Mouse (Mus musculus) megakaryocyte, embryonic 14.5 days (primary cell): Measurements from ENCODE around the gene Ccdc88a. TPM values are rescaled to one million over a fixed set of nuclear protein-coding genes. Genes with fewer than 3 reads are reported as not detected.
"Not testable (repeated sequence)": the region's sequence is repeated elsewhere in the genome, so short reads cannot be mapped to it uniquely, and the experiment has no call there.

Experiments used
- H3K27me3 ChIP-seq: replicated peaks from 2 replicates; pipeline ENCODE3; 2012; ENCODE audit warnings: inconsistent platforms
- H3K36me3 ChIP-seq: replicated peaks from 2 replicates; pipeline ENCODE3; 2012; ENCODE audit warnings: low read length, inconsistent platforms, mixed read lengths
- H3K4me1 ChIP-seq: 2 replicates; pipeline ENCODE4 v1.6.1; 2012; ENCODE audit warnings: inconsistent platforms
- H3K4me3 ChIP-seq: replicated peaks from 2 replicates; pipeline ENCODE3; 2012; ENCODE audit warnings: moderate library complexity, mild to moderate bottlenecking, inconsistent platforms
- H3K9me3 ChIP-seq: 2 replicates; pipeline ENCODE4 v1.6.1; 2012; ENCODE audit warnings: inconsistent platforms
- FLI1 ChIP-seq: IDR thresholded peaks from 2 replicates; pipeline ENCODE4 v1.6.1; 2012; ENCODE audit warnings: low read length, inconsistent platforms, mixed read lengths
- GATA1 ChIP-seq: IDR thresholded peaks from 3 replicates; pipeline ENCODE4 v1.6.1; 2012; ENCODE audit warnings: mixed read lengths, low read length, inconsistent platforms, borderline replicate concordance
- polyA plus RNA-seq: library from polyadenylated mRNA; stranded (reverse); fragments of >175 nt; gene quantifications from 2 replicates; pipeline ENCODE4 v1.2.3, GENCODE M21; 2012; ENCODE audit warnings: low replicate concordance; ENCODE audit not compliant: insufficient read depth

Gene Ccdc88a
- polyA plus RNA-seq, 1 experiment: 4.2 TPM

DNA sequence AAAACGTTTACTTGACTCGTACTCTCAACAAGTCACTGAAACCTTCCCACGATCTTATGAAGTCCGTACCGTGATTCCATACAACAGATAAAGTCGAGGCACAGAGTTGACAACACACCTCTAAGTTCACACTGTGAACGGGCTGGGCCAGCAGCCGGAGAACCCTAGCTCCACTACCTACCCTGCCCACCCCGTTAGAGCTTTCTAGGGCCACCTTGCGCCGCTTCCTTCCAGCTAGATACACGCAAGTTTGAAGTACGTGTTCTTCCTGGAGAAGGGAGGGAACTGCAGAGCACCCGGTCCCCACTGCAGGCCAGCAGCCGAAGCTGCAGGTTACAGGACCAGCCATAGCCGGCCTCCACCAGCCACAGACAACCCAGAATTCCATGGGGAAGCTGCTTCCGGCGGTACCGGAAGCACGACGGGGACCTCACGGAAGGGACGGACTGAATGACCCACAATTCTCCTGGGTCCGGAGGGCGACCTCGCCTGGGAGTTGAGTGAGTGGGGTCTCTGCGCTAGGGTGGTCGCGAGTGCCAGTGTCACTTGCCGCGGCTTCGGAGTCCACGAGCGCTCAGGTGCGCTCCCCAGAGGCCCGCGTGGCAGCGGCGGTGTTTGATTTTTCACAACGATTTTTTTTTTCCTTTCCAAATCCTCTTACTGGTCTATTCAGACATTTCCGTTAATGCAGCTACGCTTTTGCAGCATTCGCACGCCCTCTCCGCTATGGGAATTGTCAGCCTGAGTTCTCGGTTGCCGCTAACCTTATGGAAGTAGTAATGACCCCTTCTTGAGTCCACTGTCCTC, 152.7 kb downstream of the Ccdc88a start, which contains the start of gene Mtif2:
Mtif2 (plus strand) TSS at position 421 of the 807 bp plus-strand sequence.
- peaks cover 22% of the 10 kb centered on the region for H3K36me3 ChIP-seq
- no peaks in the 10 kb centered on the region for H3K9me3 ChIP-seq
- H3K27me3 ChIP-seq: no peaks in the 10 kb centered on the region
- TF ChIP-seq GATA1 (no peak), FLI1 (peak; percentile 50; the same call in 1 of the 2 replicates)
- peaks cover 35% of the 10 kb centered on the region for H3K4me1 ChIP-seq
- H3K4me3 ChIP-seq: peak within 1 kb of the TSS; percentile 92

- Histone ChIP-seq H3K4me1 (no peaks in the 10 kb centered on the region), H3K9me3 (no peaks in the 10 kb centered on the region), H3K4me3 (no peak overlapping the region), H3K36me3 (peaks cover 90% of the 10 kb centered on the region), H3K27me3 (no peaks in the 10 kb centered on the region)
- TF ChIP-seq GATA1 (no peak), FLI1 (no peak)
Measured at GRCm38 (mm10) chr11:29538201-29538600, 164.7 kb downstream of the Ccdc88a start.

DNA sequence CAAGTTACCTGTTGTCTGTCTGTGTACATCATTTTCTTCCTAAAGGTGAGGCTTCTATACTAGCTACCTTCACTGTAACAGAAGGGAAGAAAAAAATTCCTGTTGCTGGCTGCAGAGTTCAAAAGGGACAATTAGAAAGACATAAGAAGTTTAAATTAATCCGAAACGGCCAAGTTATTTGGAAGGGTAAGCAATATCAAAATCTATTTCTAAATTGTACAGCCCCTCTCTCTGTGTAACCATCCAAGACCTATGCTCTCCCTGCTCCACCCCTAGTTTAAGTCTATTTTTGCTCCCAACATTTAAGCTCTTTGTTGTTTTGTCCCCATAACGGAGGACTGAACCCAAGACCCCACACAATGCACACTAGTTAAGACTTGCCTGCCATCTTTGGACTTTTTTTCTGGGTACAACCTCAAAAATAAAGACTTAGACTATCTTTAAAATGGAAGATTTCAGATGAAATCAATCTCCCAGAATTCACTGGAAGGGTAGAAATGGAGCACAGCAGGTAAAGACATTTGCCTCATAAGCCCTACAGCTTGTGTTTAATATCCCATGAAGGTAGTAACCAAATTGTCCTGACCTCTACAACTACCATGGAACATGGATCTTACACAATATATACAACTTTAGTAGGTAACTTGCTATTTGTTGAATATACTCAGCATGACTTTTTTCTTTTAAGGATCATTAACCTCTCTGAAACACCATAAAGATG, 170.9 kb downstream of the Ccdc88a start:
- Histone ChIP-seq H3K4me1 (peaks cover 17% of the 10 kb centered on the region), H3K27me3 (no peaks in the 10 kb centered on the region), H3K4me3 (no peak overlapping the region), H3K36me3 (peaks cover 64% of the 10 kb centered on the region), H3K9me3 (no peaks in the 10 kb centered on the region)
- no peak for TF ChIP-seq GATA1
- TF ChIP-seq FLI1: no peak

- not testable (repeated sequence) for H3K27me3 ChIP-seq, H3K9me3 ChIP-seq, H3K4me3 ChIP-seq
- Histone ChIP-seq H3K4me1 (peaks cover 22% of the 10 kb centered on the region), H3K36me3 (peaks cover 56% of the 10 kb centered on the region)
Measured at GRCm38 (mm10) chr11:29545150-29545752, 171.8 kb downstream of the Ccdc88a start.

DNA sequence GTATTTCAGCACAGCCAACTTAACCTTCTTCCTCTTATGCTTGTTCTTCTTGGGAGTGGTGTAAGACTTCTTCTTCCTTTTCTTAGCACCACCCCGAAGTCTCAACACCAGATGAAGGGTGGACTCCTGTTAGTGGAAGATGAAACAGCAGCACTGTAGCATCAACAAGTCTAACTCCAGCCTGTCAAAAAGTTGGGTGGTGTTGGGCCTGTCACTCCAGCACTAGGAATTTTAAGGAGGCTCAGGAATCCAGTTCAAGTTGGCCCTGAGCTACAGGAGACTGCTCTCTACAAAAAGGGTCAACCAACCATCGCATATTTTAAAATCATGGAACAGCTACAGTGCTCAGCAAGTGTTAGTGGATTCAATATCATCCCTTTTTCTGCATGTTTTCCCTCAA, 172.8 kb downstream of the Ccdc88a start:
- H3K27me3 ChIP-seq, H3K9me3 ChIP-seq: not testable (repeated sequence)
- Histone ChIP-seq H3K4me1 (peaks cover 22% of the 10 kb centered on the region), H3K36me3 (peaks cover 45% of the 10 kb centered on the region), H3K4me3 (peak overlapping the region; percentile 97)

- TF ChIP-seq GATA1 (no peak), FLI1 (no peak)
- Histone ChIP-seq H3K27me3 (no peaks in the 10 kb centered on the region), H3K4me3 (peak overlapping the region; percentile 97), H3K9me3 (no peaks in the 10 kb centered on the region), H3K4me1 (peaks cover 22% of the 10 kb centered on the region), H3K36me3 (peaks cover 40% of the 10 kb centered on the region)
Measured at GRCm38 (mm10) chr11:29546762-29547161, 173.3 kb downstream of the Ccdc88a start.

DNA sequence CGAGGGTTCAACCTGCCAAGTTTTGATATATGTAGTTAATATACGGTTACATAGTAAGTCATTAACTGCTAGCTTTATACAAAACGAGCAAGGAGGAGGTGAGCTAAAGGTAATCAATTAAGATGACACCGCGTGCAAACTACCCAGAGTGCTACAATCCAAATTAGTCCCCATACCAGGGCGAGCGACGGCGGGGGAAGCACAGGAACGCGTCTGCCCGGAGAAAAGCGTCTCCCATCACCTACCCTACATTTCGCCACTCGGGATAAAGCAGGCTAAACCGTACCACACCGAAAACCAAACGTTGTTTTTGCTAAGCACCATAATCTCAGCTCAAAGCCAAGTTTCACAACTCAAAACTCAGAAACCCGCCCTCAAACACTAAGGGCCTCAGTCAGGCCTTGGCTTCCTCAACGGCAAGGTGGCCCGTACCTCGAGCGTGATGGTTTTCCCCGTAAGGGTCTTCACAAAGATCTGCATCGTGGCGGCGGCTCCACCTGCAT, 173.8 kb downstream of the Ccdc88a start:
- Histone ChIP-seq H3K4me1 (peaks cover 22% of the 10 kb centered on the region), H3K9me3 (no peaks in the 10 kb centered on the region), H3K27me3 (no peaks in the 10 kb centered on the region), H3K4me3 (peak overlapping the region; percentile 97), H3K36me3 (peaks cover 38% of the 10 kb centered on the region)
- TF ChIP-seq FLI1: no peak
- no peak for TF ChIP-seq GATA1

DNA sequence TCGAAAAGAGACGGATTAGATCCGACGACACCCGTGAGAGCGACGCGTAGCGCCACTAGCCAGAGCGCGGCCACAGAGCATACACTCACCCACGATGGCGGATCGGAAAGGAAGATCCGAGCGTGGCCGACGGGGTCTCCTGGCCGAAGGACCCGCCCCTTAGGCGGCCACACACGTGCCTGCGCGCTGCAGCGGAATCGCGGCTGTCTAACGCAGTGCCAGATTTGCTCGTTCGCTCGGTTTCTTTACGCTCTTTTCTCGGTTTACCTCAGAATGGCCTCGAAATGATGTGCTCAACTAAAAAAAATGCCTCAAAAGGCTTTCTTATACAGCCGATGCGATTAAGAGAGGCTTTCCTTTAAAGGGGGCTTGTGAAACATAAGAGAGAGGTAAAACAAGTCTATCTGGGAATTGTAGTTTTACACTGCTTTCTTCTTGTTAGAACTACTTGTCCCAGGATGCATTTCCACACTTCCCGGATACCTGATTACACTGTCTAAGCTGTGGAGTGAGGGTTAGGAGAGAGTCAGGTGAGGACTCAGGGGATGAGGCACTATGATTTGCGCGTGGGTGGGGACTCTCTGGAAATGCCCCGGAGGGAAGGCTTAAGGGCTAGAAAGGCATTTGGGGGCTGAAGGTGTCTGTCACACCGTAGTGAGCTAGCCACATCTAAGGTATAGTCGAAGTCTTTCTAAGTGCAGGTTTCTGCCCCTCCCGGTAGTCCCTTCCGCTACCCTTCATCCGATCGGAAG, 174.5 kb downstream of the Ccdc88a start, which contains the start of the genes Clhc1 and Rps27a:
Clhc1 (plus strand) TSS at position 199 of the 752 bp plus-strand sequence.
Rps27a (minus strand) TSS at position 358 of the 752 bp plus-strand sequence.
- H3K27me3 ChIP-seq: no peaks in the 10 kb centered on the region
- H3K36me3 ChIP-seq: peaks cover 34% of the 10 kb centered on the region
- TF ChIP-seq GATA1 (no peak), FLI1 (no peak)
- H3K4me1 ChIP-seq: peaks cover 22% of the 10 kb centered on the region
- H3K9me3 ChIP-seq: no peaks in the 10 kb centered on the region
- H3K4me3 ChIP-seq: peak within 1 kb of the TSS; percentile 97

GRCm38 (mm10) chr11:29548504-29549424, 175.3 kb downstream of the Ccdc88a start:
- peak overlapping the region; percentile 97 for H3K4me3 ChIP-seq
- peaks cover 22% of the 10 kb centered on the region for H3K4me1 ChIP-seq
- peaks cover 28% of the 10 kb centered on the region for H3K36me3 ChIP-seq
- TF ChIP-seq FLI1: no peak
- no peak for TF ChIP-seq GATA1
- H3K9me3 ChIP-seq: no peaks in the 10 kb centered on the region
- no peaks in the 10 kb centered on the region for H3K27me3 ChIP-seq
